Mouse (Mus musculus) mouse embryonic stem cell (cell line): ENCODE measurements around the gene Triobp.

Source experiments
- in situ Hi-C, 2 experiments: fragments of 300-500 bp; cut with MboI; formaldehyde crosslinking; loops; 1 replicate in 1 of 2; 3 replicates in 1 of 2; pipeline ENCODE4 v1.14.3; 2019 to 2020; ENCODE audit warnings: low sequenced_read_pairs in 2 of 2, low pct_unique_long_range_greater_than_20kb in 1 of 2, mixed read lengths in 1 of 2; ENCODE audit not compliant: unreplicated experiment in 1 of 2

The Triobp gene

DNA sequence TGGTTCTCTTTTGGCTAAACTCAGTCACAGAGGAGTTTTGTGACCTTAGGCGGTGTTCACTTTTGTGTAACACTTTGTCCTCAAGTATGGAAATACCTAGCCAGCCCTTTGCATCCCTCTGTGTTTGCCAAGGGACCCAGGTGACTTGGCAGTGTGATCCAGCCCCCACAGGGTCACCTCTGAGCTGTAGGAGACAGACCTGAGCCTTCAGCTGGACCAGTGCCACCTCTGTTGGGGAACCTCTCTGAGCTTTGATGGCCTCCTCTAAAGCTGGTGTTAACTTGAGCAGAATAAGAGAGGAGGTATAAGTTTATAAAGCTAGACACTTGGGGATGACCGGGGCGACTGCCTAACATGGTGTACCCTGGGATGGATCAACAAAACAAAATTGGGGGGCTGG, 1.4 kb downstream of the Triobp start:
- in situ Hi-C loops = no loop called here

DNA sequence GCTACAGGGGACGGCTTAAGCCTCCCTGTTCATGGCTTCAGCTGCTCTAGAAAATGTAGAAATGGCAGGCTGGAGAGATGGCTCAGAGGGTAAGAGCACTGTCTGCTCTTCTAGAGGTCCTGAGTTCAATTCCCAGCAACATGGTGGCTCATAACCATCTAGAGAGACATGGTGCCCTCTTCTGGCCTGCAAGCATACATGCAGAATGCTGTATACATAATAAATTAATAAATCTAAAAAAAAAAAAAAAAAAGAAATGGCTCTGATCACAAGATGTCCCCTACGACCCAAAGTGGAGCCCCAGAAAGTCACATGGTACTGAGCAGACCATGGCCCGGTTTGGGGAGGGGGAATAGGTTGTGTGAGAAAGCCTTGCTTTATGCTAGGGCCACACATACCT, 8.1 kb downstream of the Triobp start:
- in situ Hi-C loops = no loop called here

DNA sequence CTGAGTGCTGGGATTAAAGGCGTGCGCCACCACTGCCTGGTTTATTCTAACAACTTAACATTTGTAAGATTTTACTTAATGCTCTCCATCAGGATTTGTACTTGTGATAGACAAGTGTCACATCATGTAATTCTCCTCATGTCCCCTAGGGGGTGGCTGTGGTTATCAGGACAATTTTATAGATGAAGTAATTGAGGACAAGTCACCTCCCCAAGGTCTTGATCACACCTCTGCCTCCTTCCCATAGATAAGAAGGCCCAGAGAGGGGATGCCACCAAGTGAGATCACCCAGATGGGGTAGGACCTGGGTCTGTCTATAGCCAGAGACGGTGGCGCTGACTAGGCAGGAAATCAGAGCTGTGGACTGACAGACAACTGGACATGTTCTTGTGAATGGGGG, 8.8 kb downstream of the Triobp start:
- in situ Hi-C loops = no loop called here

DNA sequence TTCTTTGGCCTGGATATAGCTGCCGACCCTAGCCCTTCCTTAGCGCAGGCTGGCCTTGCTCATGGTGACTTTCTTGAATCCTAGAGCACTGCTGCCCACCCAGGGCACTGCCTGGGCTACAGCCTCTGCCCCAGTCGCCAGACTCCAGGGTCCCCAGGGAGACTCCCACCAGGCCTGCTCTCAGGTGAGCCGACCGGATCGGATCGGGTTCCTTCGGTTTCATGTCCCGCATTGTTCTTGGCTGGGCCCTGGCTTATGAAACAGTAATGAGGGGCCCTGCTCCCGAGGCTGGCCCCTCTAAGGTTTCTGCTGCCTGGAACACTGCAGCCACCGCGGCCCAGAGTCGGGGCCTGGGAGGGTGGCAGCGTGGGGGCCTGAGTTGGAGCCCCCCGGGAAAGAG, 9.5 kb downstream of the Triobp start:
- in situ Hi-C loops = no loop called here

DNA sequence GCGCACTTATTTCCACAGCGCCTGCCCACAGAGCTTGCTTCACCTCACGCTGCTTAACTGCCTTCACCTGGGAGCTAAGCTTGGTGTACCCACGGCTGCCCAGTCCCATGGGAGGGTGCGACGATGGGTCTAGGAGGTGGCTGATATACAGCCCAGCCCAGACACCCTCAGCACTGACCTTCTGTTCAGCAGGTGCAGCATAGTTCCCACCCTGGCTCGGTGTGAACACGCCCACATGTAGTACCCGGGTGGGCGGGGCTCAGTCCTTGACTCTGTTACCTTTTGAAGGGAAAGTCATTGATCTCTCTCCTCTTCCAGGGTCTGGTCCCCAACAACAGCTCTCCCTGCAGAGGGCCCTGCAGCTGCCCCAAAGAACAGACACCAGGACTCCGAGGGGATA, 12.0 kb downstream of the Triobp start:
- in situ Hi-C loops = no loop called here

DNA sequence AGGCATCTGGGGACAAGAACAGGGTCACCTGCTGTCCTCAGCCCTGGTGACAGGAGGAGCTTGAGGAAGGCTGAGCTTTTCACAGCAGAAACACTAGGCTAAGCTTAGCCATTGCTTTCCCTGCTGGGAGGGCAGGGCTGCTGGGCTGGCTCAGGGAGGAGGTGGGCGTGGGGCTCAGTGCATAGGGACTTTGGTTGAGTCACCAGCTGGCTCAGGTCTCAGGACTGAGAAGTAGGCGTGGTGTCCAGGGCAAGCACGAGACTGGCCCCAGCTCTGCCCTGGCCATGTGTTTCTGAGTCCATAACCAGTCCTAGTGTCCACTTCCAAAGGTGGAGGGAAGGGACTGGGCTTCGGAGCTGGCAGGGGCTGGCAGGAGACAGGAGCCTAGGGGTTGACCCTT, 12.6 kb downstream of the Triobp start:
- in situ Hi-C loops = no loop called here

DNA sequence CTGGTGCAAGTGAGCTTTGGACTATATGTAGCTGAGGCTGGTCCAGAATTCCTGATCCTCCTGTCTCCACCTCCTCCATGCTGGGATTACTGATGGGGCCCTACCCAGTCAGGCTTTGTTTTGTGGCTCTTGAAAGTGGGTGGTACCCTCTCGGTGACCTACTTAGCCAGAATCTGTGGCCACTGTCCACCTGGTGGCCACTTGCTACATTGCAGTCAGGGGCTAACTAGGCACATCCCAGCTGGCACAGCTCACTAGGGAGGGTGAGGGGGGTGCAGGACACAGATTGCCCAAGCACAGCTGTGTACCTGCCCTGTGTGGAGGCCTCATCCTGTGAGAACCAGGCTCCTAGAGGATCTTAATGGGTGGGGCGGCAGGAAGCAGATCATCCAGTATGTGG, 15.4 kb downstream of the Triobp start:
- in situ Hi-C loops = no loop called here

DNA sequence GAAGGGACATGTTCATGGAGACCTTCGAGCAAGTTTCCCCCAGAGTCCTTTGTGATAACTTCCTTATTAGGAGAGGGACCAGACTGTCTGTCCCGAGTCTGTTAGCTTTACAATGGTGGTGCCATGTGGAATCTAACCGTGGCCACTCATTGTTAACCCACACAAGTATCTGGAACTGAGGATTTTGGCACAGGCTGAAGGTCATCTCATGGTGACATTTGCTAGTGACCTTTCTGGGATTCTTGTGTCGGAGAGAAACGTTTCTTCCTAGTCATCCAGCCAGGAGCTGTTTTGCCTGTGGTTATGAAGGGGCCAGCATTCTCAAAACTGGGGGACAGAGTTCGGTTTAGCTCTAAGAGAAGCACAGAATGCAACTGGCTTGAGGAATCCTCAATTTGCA, 24.1 kb downstream of the Triobp start:
- in situ Hi-C loops = no loop called here

DNA sequence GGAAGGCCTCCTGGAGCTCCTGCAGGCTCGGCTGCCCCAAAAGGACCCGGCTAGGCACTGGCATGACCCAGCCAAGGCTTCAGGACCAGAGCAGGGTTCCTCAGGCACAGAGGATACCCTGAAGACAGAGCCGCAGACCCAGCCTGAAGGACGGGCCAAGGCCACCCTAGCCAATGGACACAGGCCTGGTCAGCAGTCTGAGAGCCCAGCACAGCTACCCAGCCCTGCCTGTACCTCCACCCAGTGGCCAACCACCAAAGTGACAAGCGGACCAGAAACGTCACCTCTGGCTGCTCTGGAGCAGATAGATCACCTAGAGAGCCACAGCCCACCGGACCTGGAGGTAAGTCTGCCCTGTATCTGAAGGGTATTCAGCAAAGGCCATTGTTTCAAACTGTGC, 26.4 kb downstream of the Triobp start:
- in situ Hi-C loops = no loop called here

DNA sequence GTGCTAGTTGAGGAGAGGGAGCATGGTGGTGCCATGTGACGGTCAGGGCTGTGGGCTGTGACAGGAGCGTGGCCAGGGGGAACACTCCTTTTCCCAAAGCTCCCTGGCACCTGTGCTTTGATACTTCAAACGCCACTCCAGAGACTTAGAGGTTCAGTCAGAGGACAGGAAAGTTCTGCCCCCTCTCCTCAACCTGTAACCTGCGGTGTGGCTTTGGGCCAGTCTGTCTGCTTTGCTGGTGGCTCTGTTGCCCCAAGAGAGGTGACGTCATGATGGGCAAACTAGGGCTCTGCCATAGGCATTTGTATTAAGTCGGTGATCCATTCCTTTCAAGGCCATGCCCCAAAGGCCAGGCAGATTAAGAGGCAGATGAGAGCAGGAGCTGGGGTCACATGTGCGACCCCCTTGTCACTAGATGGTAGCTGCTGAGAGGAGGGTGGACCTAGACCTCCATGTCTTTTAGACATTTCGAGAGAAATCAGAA, 30.2 kb downstream of the Triobp start:
- in situ Hi-C loops = no loop called here

DNA sequence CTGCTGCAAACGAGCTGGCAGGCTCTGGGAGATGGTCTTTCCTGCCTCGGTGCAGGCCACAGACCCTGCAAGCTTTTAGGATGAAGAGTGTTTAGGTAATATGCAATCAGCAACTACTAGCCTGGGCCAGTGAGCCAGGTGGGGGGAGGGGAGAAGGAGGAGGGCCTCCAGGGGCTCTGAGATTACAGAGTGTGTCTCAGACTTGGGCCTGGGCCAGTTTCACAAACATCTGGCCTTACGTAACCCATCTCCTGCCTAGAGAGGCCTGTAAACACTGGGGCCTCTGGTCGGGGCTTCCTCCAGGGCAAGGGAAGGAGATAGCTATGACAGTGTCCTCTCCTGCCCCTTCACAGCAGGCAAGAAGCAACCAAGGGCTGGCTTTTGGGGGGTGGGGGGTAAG, 31.4 kb downstream of the Triobp start:
- in situ Hi-C loops = no loop called here

DNA sequence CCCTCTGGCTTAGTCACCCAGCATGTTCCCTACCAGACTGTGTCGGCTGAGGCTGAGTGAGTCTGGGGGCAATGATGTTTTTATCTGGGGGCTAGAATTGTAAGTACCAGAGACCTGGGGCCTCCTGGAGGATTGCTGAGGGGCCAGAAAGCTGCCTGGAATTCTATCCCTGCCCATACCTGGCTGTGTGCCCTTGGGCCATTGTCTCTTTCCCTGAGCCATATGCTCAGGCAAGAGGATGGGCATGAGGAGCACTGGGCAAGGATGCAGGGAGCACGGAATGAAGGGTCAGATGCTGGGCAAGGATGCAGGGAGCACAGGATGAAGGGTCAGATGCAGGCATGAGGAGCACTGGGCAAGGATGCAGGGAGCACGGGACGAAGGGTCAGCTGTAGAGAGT, 32.6 kb downstream of the Triobp start:
- in situ Hi-C loops = no loop called here

DNA sequence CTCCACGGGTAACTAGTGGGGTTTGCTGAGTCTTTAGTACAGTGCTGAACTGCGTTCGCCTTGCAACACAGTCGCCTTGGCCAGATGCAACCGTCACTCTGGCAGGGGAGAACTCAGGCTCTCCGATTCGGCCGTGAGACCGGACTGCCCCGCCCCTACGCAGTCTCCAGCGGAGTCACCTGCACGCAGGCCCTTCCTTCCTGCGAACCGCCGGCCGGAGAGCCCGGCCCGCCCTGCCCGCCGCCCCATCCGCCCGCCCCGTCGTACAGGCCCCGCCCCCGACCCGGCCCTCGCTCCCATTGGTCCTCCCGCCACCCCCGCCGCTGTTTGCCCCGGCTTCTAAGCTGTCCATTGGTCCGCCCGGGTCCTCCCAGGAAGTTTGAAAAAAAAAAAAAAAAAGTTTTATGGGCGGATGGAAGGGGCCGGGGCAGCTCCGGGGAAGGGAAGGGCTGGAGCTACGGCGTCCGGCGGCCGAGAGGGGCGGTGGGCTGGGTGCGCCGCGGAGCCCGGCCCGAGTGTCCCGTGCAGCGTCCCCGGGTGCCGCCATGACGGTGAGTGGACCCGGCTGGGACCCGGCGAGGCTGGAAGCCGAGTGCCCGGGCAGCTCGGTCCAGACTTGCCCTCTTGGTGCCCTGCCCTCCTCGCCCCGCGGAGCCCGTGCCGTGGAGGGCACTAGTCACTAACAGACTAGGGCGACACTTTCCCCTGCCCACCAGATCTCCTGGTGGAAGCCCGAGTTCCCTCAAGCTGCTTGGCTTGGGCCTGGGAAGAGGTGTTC, 35.3 kb downstream of the Triobp start:
- in situ Hi-C loops = no loop called here

DNA sequence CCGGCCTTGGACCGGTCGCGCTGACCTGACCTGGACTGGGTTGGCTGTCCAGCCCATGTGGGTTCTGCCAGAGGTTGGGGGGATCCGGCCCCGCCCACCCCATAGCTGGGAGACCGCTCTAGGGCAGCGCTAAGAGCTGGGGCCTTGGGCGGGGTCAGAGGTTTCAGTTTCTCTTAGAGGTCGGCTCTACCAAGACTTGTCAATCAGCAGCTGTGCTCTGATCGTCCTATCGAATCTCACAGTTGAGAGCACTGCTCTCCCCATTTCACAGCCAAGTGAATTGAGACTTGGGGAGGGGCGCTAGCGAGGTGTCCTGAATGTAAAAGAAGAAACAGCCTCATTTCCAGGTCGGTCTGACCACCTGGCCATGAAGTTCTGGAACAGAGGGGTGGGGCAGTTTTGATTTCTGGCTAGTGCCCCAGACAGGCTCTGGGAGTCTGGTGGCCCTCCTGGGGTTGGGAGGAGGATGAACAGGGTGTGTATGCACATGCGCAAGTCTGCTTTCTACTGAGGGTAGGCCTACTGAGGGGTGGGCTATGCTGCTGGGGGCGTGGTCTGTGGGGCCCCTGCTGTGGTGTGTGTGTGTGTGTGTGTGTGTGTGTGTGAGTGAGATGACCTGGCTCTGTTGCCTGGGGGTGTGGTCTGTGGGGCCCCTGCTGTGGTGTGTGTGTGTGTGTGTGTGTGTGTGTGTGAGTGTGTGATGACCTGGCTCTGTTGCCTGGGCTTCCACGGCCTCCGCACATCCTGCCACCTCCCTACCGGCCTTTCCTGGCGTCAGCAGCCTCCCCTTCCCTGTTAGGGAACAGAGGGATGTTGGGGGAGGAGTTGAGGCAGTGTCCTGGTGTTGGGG, 36.1 kb downstream of the Triobp start:
- in situ Hi-C loops = no loop called here

DNA sequence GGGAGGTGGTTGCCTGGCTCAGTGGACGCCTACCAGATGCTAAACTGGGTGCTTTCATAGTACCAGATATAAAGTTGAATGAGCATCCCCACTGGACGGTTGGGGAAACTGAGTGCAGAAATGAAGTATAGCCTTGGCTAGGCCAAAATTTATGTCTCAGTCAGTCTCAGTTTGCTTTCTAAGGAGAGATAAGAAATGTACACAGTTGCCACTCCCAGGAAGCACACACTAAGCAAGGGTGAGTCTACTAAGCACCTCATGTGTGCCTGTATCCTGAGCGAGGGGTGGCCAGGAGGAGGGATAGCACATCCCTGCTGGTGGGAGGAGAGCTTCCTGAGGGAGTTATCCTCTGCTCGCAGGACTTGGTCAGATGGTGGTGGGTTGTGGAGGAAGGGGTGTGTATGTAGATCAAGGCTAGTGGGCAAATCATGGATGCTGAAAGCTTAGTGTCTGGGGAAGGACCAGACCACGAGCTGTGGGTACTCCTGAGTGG, 36.8 kb downstream of the Triobp start:
- in situ Hi-C loops = no loop called here

DNA sequence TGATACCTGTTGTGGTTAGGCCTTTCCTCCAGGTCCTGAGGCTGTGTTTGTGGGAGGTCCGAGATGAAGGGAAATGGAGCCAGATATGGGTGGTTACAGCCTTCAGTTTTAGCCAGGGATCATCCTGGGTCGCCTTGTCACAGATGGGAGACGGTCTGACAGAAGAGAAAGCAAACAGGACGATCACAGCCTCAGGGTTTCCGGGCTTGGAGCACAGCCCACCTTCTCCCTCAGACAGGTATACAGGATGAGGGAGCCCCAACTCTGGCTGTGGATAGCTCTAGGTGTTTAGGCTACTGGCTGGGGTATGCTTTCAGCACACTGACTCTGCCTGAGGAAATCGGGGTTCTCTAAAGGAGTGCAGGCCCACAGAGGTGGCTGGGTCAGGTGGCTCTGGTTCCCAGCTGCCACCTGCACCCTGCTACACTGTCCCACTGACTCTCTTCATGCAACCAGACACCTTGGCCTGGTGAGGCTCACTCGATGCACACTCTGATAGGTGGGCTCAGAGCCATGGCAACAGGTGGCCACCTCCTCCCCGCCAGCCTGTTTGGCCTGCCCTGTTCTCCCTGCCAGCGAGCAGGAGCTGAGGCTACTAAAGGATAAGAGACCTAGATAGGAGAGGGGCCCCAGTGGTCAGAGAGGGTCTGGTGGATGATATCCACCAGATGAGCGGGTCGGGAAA, 39.2 kb downstream of the Triobp start:
- in situ Hi-C loops = no loop called here

DNA sequence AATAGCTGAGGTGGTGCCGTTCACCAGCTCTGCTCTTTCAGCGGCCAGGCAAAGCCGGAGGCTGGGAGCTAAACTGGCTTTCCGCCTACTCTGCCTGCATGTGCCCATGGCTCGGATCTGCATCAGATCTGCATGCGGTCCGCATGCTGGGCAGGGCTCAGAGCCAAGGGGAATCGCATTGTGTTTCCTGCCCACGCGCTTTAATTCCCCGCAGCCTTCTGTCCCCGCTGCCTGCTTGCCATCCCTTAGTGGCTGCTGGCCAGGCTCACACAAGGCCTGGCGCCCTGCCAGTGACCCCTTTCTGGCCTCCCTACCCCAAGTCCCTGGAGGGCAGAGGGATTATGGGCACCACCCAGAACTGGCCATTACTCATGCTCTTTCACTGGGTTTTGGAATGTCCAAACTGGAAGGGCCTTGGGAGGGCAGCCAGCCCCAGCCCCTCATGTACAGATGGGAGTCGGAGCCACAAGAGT, 41.0 kb downstream of the Triobp start:
- in situ Hi-C loops = no loop called here

DNA sequence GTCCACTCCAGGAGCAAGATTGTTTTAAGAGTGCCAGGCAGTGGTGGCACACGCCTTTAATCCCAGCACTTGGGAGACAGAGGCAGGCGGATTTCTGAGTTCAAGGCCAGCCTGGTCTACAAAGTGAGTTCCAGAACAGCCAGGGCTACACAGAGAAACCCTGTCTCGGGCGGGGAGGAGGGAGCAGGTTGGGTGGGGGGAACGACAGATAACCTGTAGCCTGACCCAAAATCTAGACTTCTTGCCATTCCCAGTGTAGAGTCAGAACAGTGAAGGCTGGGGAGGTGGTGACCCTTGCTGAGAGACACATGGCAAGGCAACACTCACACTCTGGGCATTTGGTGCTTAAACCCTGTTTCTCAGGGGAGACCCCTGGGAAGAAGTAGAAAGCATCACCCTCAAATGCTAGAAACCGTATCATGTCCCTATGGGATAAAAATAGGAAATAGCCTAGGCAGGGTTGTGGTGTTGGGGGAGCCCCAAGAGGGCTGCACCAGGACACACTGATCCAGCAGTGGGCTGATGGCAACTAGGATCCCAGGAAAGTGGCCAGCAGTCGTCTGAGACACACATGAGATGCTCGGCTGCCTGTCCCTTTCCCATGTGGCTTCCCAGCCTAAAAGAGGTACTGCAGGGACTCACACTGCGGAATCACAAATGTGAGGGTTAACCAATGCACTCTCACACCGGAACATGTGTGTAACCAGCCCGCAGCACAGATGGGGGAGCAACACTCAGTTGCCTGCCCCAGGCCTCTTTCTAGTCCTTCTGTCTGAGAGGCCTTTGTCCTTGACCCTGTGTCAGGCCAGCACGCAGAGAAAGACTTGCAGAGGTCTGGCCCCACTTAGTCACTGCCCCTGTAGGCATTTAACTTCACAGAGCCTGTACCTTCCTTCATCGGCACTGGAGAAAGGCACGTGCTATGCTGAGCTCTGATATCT, 41.9 kb downstream of the Triobp start:
- in situ Hi-C loops = no loop called here
